Mouse (Mus musculus) spleen, adult 2 months (tissue): Measurements from ENCODE around the gene Muc1. TPM values are rescaled to one million over a fixed set of nuclear protein-coding genes. Genes with fewer than 3 reads are reported as not detected.
A peak's percentile ranks its signal among the peaks of the same experiment; 100 is the strongest.

Experiments used
- DNase-seq, 2 experiments: peaks; one replicate each; pipeline versions ENCODE4 v3.0.0 to v3.0.0-alpha.2; 2012 to 2021; ENCODE audit warnings: low spot score in 2 of 2, low read depth in 1 of 2
- H3K27ac ChIP-seq: fragments of 200-500 bp; 2 replicates; pipeline ENCODE4 v1.5.1; 2012; ENCODE audit warnings: low read length, inconsistent platforms; ENCODE audit not compliant: insufficient read depth
- H3K27me3 ChIP-seq: fragments of 200-500 bp; 2 replicates; pipeline ENCODE4 v1.6.1; 2012; ENCODE audit warnings: mild to moderate bottlenecking, moderate library complexity, low read length, inconsistent platforms; ENCODE audit not compliant: control insufficient read depth, insufficient read depth
- H3K36me3 ChIP-seq: fragments of 200-500 bp; 2 replicates; pipeline ENCODE4 v1.6.1; 2012; ENCODE audit warnings: mild to moderate bottlenecking, low read length, inconsistent platforms; ENCODE audit not compliant: control insufficient read depth, insufficient read depth
- H3K4me1 ChIP-seq: fragments of 200-500 bp; 2 replicates; pipeline ENCODE4 v1.6.1; 2011; ENCODE audit warnings: inconsistent platforms; ENCODE audit not compliant: control insufficient read depth, insufficient read depth, insufficient read length
- H3K4me3 ChIP-seq: fragments of 200-500 bp; 2 replicates; pipeline ENCODE4 v1.5.1; 2011; ENCODE audit warnings: mild to moderate bottlenecking, inconsistent platforms; ENCODE audit not compliant: insufficient read depth, insufficient read length; ENCODE audit errors: extremely low read depth
- CTCF ChIP-seq: fragments of 200-500 bp; IDR thresholded peaks from 2 replicates; pipeline ENCODE4 v1.5.1; 2011; ENCODE audit warnings: mild to moderate bottlenecking, inconsistent platforms; ENCODE audit not compliant: insufficient read depth, insufficient read length, insufficient replicate concordance; ENCODE audit errors: extremely low read depth
- POLR2A ChIP-seq: fragments of 200-500 bp; IDR thresholded peaks from 2 replicates; pipeline ENCODE4 v1.6.1; 2011; ENCODE audit warnings: low read depth, low read length, inconsistent platforms
- WGBS: fragments of 180-500 bp; shearing (Covaris S2); methylation state at CpG from one replicate; pipeline ENCODE4 v1.1.7; 2018; 5-methylcytosine and 5-hydroxymethylcytosine counted together
- polyA plus RNA-seq: library from polyadenylated mRNA; depleted of rRNA; stranded (reverse); fragments of >200 nt; gene quantifications from 2 replicates; pipeline ENCODE4 v1.2.3, GENCODE M21; 2012

The Muc1 gene
- polyA plus RNA-seq, 1 experiment: 17.4 TPM

DNA sequence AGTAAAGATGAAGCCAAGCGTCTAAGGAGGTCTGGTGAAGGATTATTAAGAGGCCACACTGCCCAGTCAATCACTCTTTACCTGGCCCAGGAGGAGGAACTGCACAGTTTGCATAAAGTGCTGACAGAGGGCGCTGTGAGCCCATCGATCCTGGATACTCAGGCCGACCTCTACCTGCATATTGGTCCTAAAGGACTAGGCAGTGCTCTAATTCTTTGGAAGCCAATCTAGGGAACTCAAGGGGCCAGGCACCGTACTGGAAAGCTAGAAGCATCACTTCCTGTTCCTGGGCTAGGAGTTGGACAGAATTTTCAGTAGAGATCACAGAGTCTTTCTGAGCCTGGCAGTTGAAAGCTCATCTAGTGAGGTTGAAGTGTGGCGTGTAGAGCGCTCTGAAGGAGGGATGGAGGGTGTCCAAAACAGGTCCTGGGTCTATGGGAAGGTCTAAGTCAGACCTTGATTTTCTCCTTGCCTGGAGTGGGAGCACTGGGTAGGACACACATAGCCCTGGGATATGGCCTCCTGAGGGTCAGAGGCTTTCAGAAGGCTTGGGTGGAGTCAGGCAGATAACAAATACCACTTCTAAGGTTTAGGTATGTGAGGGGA, 21.7 kb downstream of the Muc1 start:
- Histone ChIP-seq H3K27me3 (no peaks in the 10 kb centered on the region), H3K36me3 (no peaks in the 10 kb centered on the region), H3K27ac (peak overlapping the region; percentile 82), H3K4me3 (no peak overlapping the region), H3K4me1 (peaks cover 23% of the 10 kb centered on the region)
- peak; percentile 87; the same call in 1 of the 2 replicates for TF ChIP-seq CTCF
- TF ChIP-seq POLR2A: no peak
- peak in 1 of 2 experiments; percentile 79 for DNase-seq
- WGBS: 16% methylated on average over 7 of the region's 7 CpGs

DNA sequence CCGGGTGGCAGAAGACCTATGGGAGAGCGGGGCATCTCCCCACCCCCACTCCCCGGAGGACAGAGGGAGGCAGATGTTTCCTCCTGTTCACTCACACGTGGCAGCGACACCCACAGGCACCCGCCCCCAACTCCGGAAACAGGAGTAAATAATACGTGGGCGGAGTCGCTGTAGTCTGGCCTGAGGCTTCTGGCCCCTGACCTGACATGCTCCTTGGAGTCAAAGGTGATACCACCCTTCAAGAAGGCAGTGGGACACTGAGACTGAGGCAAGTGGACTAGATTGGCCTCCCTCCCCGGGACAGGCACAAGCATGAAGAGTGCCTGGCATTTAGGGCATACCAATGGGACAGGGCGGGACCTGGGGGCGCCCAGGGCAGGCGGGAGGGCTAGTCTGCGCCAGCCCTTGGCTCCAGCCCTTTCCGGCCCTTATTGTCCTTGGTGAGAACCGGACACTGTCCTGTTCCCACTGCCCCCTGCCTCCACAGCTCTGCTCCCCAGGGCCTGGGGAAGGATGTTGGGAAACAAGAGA, 22.6 kb downstream of the Muc1 start:
- 4% methylated on average over 17 of the region's 17 CpGs for WGBS
- TF ChIP-seq CTCF: no peak
- peak; percentile 64 for TF ChIP-seq POLR2A
- no peaks in the 10 kb centered on the region for H3K27me3 ChIP-seq
- H3K27ac ChIP-seq: peak overlapping the region; percentile 87
- peak in 1 of 2 experiments; percentile 89 for DNase-seq
- no peaks in the 10 kb centered on the region for H3K36me3 ChIP-seq
- peaks cover 19% of the 10 kb centered on the region for H3K4me1 ChIP-seq
- H3K4me3 ChIP-seq: peak overlapping the region; percentile 64

DNA sequence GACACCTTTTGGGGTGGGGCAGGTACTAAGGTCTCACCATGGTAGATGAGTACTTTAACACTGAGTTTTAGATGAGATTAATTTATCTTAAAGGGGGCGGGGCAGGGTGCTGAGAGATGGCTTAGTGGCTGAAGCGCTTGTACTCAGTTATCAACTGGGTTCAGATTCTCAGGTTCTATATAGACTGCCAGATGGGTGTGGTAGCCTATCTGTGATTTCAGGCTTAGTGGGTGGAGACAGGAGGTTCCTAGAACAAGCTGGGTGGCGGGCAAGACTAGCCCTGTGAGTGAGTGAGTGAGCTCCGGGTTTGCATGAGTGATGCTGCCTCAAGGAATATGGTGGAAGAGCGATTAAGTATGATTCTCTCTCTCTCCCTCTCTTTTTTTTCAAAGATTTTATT, 26.1 kb downstream of the Muc1 start:
- 90% methylated on average over 5 of the region's 5 CpGs for WGBS
- TF ChIP-seq CTCF: no peak
- no peak for TF ChIP-seq POLR2A
- Histone ChIP-seq H3K4me1 (peaks cover 14% of the 10 kb centered on the region), H3K27me3 (no peaks in the 10 kb centered on the region), H3K4me3 (no peak overlapping the region), H3K27ac (no peak overlapping the region), H3K36me3 (no peaks in the 10 kb centered on the region)
- DNase-seq: no peak

DNA sequence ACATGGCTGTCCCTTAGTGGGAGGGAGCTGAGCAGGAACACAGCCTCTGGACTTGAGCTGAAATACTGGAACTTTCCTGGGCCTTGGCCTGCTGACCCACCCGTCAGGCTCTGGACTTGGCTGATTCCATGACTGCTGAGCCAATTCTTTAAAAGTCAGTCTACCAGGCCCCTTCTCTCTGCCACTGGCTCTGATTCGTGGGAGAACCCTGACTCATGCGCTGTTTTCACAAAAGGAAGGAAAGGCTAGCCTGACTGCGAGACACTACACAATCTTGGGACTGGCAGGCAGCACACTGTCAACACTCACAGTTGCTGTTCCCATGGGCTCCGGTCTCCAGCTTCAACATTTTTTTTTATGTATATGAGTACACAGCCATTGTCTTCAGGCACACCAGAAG, 27.3 kb downstream of the Muc1 start:
- WGBS: 72% methylated on average over 5 of the region's 5 CpGs
- H3K4me1 ChIP-seq: peaks cover 6% of the 10 kb centered on the region; the same call in 1 of the 2 replicates
- no peaks in the 10 kb centered on the region for H3K27me3 ChIP-seq
- H3K27ac ChIP-seq: no peak overlapping the region
- H3K36me3 ChIP-seq: no peaks in the 10 kb centered on the region
- TF ChIP-seq CTCF: no peak
- TF ChIP-seq POLR2A: no peak
- no peak overlapping the region for H3K4me3 ChIP-seq
- DNase-seq: no peak

DNA sequence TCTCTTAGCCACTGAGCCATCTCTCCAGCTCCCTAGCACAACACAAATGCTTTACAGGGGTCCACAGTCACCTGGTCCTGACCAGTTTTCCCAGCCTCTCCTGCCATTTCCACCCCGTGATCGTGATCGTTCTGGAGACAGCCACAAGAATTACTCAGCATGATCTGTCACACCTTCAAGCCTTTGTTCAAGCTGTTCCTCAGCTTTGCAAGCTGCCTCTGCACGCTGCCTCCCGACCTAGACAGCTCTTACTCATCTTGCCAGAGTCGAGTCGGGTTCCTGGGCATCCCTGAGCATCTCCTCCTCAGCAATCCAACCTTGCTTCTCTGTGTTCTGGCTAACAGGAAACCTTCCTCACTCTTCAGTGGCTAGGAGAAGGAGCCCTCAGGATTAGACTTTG, 30.2 kb downstream of the Muc1 start, which contains the start of gene Dpm3:
Gene Dpm3, plus strand, starts transcription at position 283 of the 400 bp plus-strand sequence.
- no peak for TF ChIP-seq CTCF
- Histone ChIP-seq H3K27ac (no peak within 1 kb of the TSS), H3K4me1 (no peaks in the 10 kb centered on the region), H3K27me3 (no peaks in the 10 kb centered on the region), H3K36me3 (no peaks in the 10 kb centered on the region), H3K4me3 (no peak within 1 kb of the TSS)
- 80% methylated on average over 7 of the region's 7 CpGs for WGBS
- DNase-seq: no peak

DNA sequence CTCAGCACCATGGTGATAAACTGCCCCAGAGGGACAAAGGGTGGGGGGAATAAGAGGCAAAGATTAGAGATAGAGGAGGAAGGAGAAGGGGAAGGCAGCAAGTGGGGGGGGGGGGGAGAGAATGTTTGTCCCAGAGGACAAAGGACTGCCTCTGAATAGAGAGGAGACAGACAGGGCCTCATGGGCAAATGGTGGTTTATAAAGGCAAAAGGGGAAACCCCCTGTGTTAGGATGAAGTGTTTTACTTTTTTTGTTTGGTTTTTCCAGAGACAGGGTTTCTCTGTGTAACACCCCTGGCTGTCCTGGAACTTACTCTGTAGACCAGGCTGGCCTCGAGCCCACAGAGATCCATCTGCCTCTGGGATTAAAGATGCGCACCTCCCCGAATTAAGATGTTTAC, 31.4 kb downstream of the Muc1 start:
- H3K27me3 ChIP-seq: no peaks in the 10 kb centered on the region
- no peak for DNase-seq
- WGBS: 84% methylated on average over 3 of the region's 3 CpGs
- no peak overlapping the region for H3K27ac ChIP-seq
- no peak overlapping the region for H3K4me3 ChIP-seq
- TF ChIP-seq POLR2A: no peak
- TF ChIP-seq CTCF: no peak
- no peaks in the 10 kb centered on the region for H3K4me1 ChIP-seq
- H3K36me3 ChIP-seq: no peaks in the 10 kb centered on the region

DNA sequence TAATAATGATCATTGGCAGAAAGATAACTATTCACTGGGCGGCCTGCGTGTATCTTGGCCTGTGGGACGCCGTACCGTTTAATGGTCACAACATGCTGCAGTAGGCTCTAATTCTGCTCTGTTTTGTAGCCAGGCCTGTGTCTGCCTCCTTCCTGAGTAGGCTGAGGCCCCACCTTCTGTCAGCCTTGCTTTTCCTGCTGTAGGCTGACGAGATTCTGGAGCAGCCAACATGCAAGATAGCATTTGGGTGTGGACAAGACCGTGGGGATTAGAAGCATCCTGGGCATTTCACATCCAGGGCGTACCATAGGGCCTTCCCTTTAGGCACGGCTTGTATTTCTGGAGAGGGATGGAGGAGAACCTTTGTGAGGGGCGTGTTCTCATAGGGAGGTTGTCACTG, 33.6 kb downstream of the Muc1 start:
- WGBS: 57% methylated on average over 10 of the region's 10 CpGs
- H3K36me3 ChIP-seq: no peaks in the 10 kb centered on the region
- no peak overlapping the region for H3K4me3 ChIP-seq
- no peak for DNase-seq
- H3K4me1 ChIP-seq: no peaks in the 10 kb centered on the region; the same call in 1 of the 2 replicates
- no peak overlapping the region for H3K27ac ChIP-seq
- no peaks in the 10 kb centered on the region for H3K27me3 ChIP-seq
- TF ChIP-seq POLR2A (no peak), CTCF (no peak)
